ENCODE assay signal across 8 mouse cellular contexts in genomic region chr19:9984111-9985055, GRCm38 (mm10). TPM values are rescaled to one million over a fixed set of nuclear protein-coding genes. Genes with fewer than 3 reads are reported as not detected.
A peak's percentile ranks its signal among the peaks of the same experiment; 100 is the strongest.
DNase-seq lines count a peak whose midpoint lies in the region; ATAC-seq and TF ChIP-seq lines count a peak whose summit lies in the region.

No protein-coding gene starts in this region.

- H3K9me3 ChIP-seq in embryonic facial prominence, embryonic 13.5 days = no peaks in the 10 kb centered on the region
- H3K9me3 ChIP-seq in intestine, embryonic 16.5 days (ENCODE audit: control insufficient read depth, low read length) = no peaks in the 10 kb centered on the region
- H3K9me3 ChIP-seq in neural tube, embryonic 15.5 days (replicated peaks) = no peaks in the 10 kb centered on the region

- 64% methylated on average over 20 of the region's 20 CpGs for WGBS in lung, adult 2 months
- 91% methylated on average over 20 of the region's 20 CpGs for WGBS in embryonic facial prominence, embryonic 13.5 days
- WGBS in intestine, embryonic 16.5 days = 88% methylated on average over 20 of the region's 20 CpGs
- 90% methylated on average over 20 of the region's 20 CpGs for WGBS in neural tube, embryonic 15.5 days

- H3K27ac ChIP-seq in embryonic facial prominence, embryonic 13.5 days = no peak overlapping the region
- H3K27ac ChIP-seq in intestine, embryonic 16.5 days (ENCODE audit: low read length) = no peak overlapping the region
- no peak overlapping the region for H3K27ac ChIP-seq in neural tube, embryonic 15.5 days (replicated peaks)

- ATAC-seq in embryonic facial prominence, embryonic 13.5 days (ENCODE audit: insufficient number of reproducible peaks, insufficient read depth, low FRiP score, low TSS enrichment, low read depth) = no peak
- ATAC-seq in intestine, embryonic 16.5 days = no peak
- no peak for ATAC-seq in neural tube, embryonic 15.5 days (ENCODE audit: low FRiP score)

- no peak for TF ChIP-seq CTCF in lung, adult 2 months (IDR thresholded peaks at IDR 0.05; ENCODE audit: insufficient read depth, low read length)

- peaks cover 11% of the 10 kb centered on the region; the same call in 1 of the 2 replicates for H3K4me1 ChIP-seq in lung, adult 2 months (ENCODE audit: control insufficient read depth, insufficient read depth, low read length)
- peaks cover 32% of the 10 kb centered on the region for H3K4me1 ChIP-seq in embryonic facial prominence, embryonic 13.5 days
- peaks cover 15% of the 10 kb centered on the region for H3K4me1 ChIP-seq in intestine, embryonic 16.5 days (ENCODE audit: control insufficient read depth, insufficient read depth, low read length)
- peaks cover 29% of the 10 kb centered on the region for H3K4me1 ChIP-seq in neural tube, embryonic 15.5 days

- DNase-seq in lung, adult 2 months = no peak
- no peak for DNase-seq in lung, postnatal 25 days (ENCODE audit: low spot score)
- DNase-seq in right cerebral cortex, postnatal 25 days = no peak
- no peak for DNase-seq in frontal cortex, postnatal 36 days (ENCODE audit: low spot score in 2 of 2)
- no peak for DNase-seq in natural killer cell, adult 2 months (ENCODE audit: low spot score in 2 of 2)

- peak overlapping the region; percentile 93 for H3K4me2 ChIP-seq in embryonic facial prominence, embryonic 13.5 days
- H3K4me2 ChIP-seq in intestine, embryonic 16.5 days (ENCODE audit: low read depth, low read length) = peak overlapping the region; percentile 79
- peak overlapping the region; percentile 69 for H3K4me2 ChIP-seq in neural tube, embryonic 15.5 days

- H3K4me3 ChIP-seq in lung, adult 2 months (replicated peaks; ENCODE audit: extremely low read depth, low read depth, low read length) = peak overlapping the region; percentile 87
- H3K4me3 ChIP-seq in embryonic facial prominence, embryonic 13.5 days = peak overlapping the region; percentile 93
- peak overlapping the region; percentile 93 for H3K4me3 ChIP-seq in intestine, embryonic 16.5 days (ENCODE audit: low read length)
- H3K4me3 ChIP-seq in neural tube, embryonic 15.5 days (replicated peaks) = peak overlapping the region; percentile 92

- no peak for TF ChIP-seq POLR2A in lung, adult 2 months (IDR thresholded peaks at IDR 0.05; ENCODE audit: borderline replicate concordance, extremely low read depth, low read depth, low read length)

- H3K27me3 ChIP-seq in embryonic facial prominence, embryonic 13.5 days = no peaks in the 10 kb centered on the region
- H3K27me3 ChIP-seq in intestine, embryonic 16.5 days (replicated peaks; ENCODE audit: control insufficient read depth, insufficient read depth, low read length) = no peaks in the 10 kb centered on the region
- no peaks in the 10 kb centered on the region for H3K27me3 ChIP-seq in neural tube, embryonic 15.5 days (replicated peaks)

- peaks cover 30% of the 10 kb centered on the region for H3K36me3 ChIP-seq in embryonic facial prominence, embryonic 13.5 days
- H3K36me3 ChIP-seq in intestine, embryonic 16.5 days (ENCODE audit: control insufficient read depth, insufficient read depth, low read length) = peaks cover 12% of the 10 kb centered on the region
- H3K36me3 ChIP-seq in neural tube, embryonic 15.5 days = peaks cover 21% of the 10 kb centered on the region

- peak overlapping the region; percentile 94 for H3K9ac ChIP-seq in embryonic facial prominence, embryonic 13.5 days
- peak overlapping the region; percentile 95 for H3K9ac ChIP-seq in intestine, embryonic 16.5 days (ENCODE audit: low read depth, low read length)
- no peak overlapping the region for H3K9ac ChIP-seq in neural tube, embryonic 15.5 days (replicated peaks)

RNA-seq across cellular contexts. Expression of gene Fth1, which starts 4.0 kb away (rescaled TPM):
- 4,642 and 7,955 TPM in 2 replicates for polyA plus RNA-seq in lung, adult 2 months (2012; rRNA removed)
- 1,553 and 1,793 TPM in 2 replicates for polyA plus RNA-seq in embryonic facial prominence, embryonic 13.5 days (2015; fragmentation: Nextera tagmentation; extraction: Ambion mirVana)
- polyA plus RNA-seq in intestine, embryonic 16.5 days (2015; fragmentation: Nextera tagmentation; extraction: Ambion mirVana) = 2,278 and 2,351 TPM in 2 replicates
- 1,798 and 1,858 TPM in 2 replicates for polyA plus RNA-seq in neural tube, embryonic 15.5 days (2015; fragmentation: Nextera tagmentation; extraction: Ambion mirVana)

RNA-seq across cellular contexts. Expression of gene Best1, which starts 17.1 kb away (rescaled TPM):
- 2.3 and 3.1 TPM in 2 replicates for polyA plus RNA-seq in lung, adult 2 months (2012; rRNA removed)
- polyA plus RNA-seq in embryonic facial prominence, embryonic 13.5 days (2015; fragmentation: Nextera tagmentation; extraction: Ambion mirVana) = 0.73 and 0.98 TPM in 2 replicates
- 0.42 and 0.72 TPM in 2 replicates for polyA plus RNA-seq in intestine, embryonic 16.5 days (2015; fragmentation: Nextera tagmentation; extraction: Ambion mirVana)
- polyA plus RNA-seq in neural tube, embryonic 15.5 days (2015; fragmentation: Nextera tagmentation; extraction: Ambion mirVana) = 2.1 and 2.3 TPM in 2 replicates

RNA-seq across cellular contexts. Expression of gene Rab3il1, which starts 17.1 kb away (rescaled TPM):
- 10.5 and 13.8 TPM in 2 replicates for polyA plus RNA-seq in lung, adult 2 months (2012; rRNA removed)
- 42.0 and 43.3 TPM in 2 replicates for polyA plus RNA-seq in embryonic facial prominence, embryonic 13.5 days (2015; fragmentation: Nextera tagmentation; extraction: Ambion mirVana)
- polyA plus RNA-seq in intestine, embryonic 16.5 days (2015; fragmentation: Nextera tagmentation; extraction: Ambion mirVana) = 45.7 and 48.8 TPM in 2 replicates
- polyA plus RNA-seq in neural tube, embryonic 15.5 days (2015; fragmentation: Nextera tagmentation; extraction: Ambion mirVana) = 21.4 and 22.5 TPM in 2 replicates

RNA-seq across cellular contexts. Expression of gene Fads3, which starts 57.0 kb away (rescaled TPM):
- polyA plus RNA-seq in lung, adult 2 months (2012; rRNA removed) = 283 and 341 TPM in 2 replicates
- 8.6 and 10.0 TPM in 2 replicates for polyA plus RNA-seq in embryonic facial prominence, embryonic 13.5 days (2015; fragmentation: Nextera tagmentation; extraction: Ambion mirVana)
- polyA plus RNA-seq in intestine, embryonic 16.5 days (2015; fragmentation: Nextera tagmentation; extraction: Ambion mirVana) = 12.4 and 13.0 TPM in 2 replicates
- polyA plus RNA-seq in neural tube, embryonic 15.5 days (2015; fragmentation: Nextera tagmentation; extraction: Ambion mirVana) = 30.3 and 32.3 TPM in 2 replicates
